Mouse (Mus musculus) limb, embryonic 14.5 days (tissue): Measurements from ENCODE around the gene Fezf2. TPM values are rescaled to one million over a fixed set of nuclear protein-coding genes. Genes with fewer than 3 reads are reported as not detected.
A peak's percentile ranks its signal among the peaks of the same experiment; 100 is the strongest.

Experiments used
- ATAC-seq: fragments of 200-750 bp; cut with Nextera tagmentation; 2 replicates; pipeline ENCODE4 v1.8.0; 2017; ENCODE audit warnings: low read depth, moderate number of reproducible peaks, moderate TSS enrichment; ENCODE audit not compliant: low FRiP score
- DNase-seq: peaks from one replicate; pipeline ENCODE4 v3.0.0-alpha.2; 2015; ENCODE audit warnings: low spot score
- H3K27ac ChIP-seq: fragments of 300-500 bp; sonication (generic); replicated peaks from 2 replicates; pipeline ENCODE4 v1.5.1; 2014; ENCODE audit warnings: low read depth, mild to moderate bottlenecking, low read length, moderate library complexity, mixed read lengths
- H3K27me3 ChIP-seq: fragments of 300-500 bp; sonication (generic); 2 replicates; pipeline ENCODE4 v1.6.1; 2014; ENCODE audit warnings: low read length, mixed read lengths; ENCODE audit not compliant: control insufficient read depth, insufficient read depth
- H3K36me3 ChIP-seq: fragments of 300-500 bp; sonication (generic); 2 replicates; pipeline ENCODE4 v1.6.1; 2014; ENCODE audit warnings: mild to moderate bottlenecking, low read length, moderate library complexity, mixed read lengths; ENCODE audit not compliant: control insufficient read depth, insufficient read depth
- H3K4me1 ChIP-seq: fragments of 300-500 bp; sonication (generic); 2 replicates; pipeline ENCODE4 v1.6.1; 2014; ENCODE audit warnings: antibody characterized with exemption, low read length, mixed read lengths; ENCODE audit not compliant: control insufficient read depth, insufficient read depth
- H3K4me2 ChIP-seq: fragments of 300-500 bp; sonication (generic); replicated peaks from 2 replicates; pipeline ENCODE4 v1.6.1; 2014; ENCODE audit warnings: low read depth, mild to moderate bottlenecking, low read length, moderate library complexity; ENCODE audit not compliant: severe bottlenecking
- H3K4me3 ChIP-seq: fragments of 300-500 bp; sonication (generic); replicated peaks from 2 replicates; pipeline ENCODE4 v1.5.1; 2014; ENCODE audit warnings: low read length
- H3K9ac ChIP-seq: fragments of 300-500 bp; sonication (generic); 2 replicates; pipeline ENCODE4 v1.6.1; 2014; ENCODE audit warnings: mild to moderate bottlenecking, low read depth, low read length, moderate library complexity; ENCODE audit not compliant: severe bottlenecking
- H3K9me3 ChIP-seq: fragments of 300-500 bp; sonication (generic); 2 replicates; pipeline ENCODE4 v1.6.1; 2016; ENCODE audit warnings: low read length; ENCODE audit not compliant: control insufficient read depth
- POLR2A ChIP-seq: fragments of 200-500 bp; IDR thresholded peaks from 2 replicates; pipeline ENCODE4 v1.8.0; 2012; ENCODE audit warnings: inconsistent platforms, mild to moderate bottlenecking, moderate library complexity, borderline replicate concordance; ENCODE audit not compliant: insufficient read depth, insufficient read length; ENCODE audit errors: extremely low read depth
- WGBS: fragments of 180-500 bp; shearing (Covaris S2); extraction: QIAGEN DNeasy Blood & Tissue Kit; methylation state at CpG from one replicate; pipeline ENCODE4 v1.1.7; 2014; 5-methylcytosine and 5-hydroxymethylcytosine counted together
- polyA plus RNA-seq, 2 experiments: library from polyadenylated mRNA; depleted of rRNA in 1 of 2; stranded (reverse) in 1 of 2; unstranded in 1 of 2; fragments of >200 nt; fragmentation: Nextera tagmentation in 1 of 2; extraction: Ambion mirVana in 1 of 2; gene quantifications; 2 replicates each; pipeline versions ENCODE4 v1.2.1 to v1.2.3; 2012 to 2014

The Fezf2 gene
- polyA plus RNA-seq, 2 experiments, result 0.17 to 0.54 TPM

GRCm38 (mm10) chr14:12350271-12350916 lies 2.4 kb upstream of the Fezf2 start:
- no peak for DNase-seq
- no peak for TF ChIP-seq POLR2A
- WGBS, result 9% methylated on average over 16 of the region's 16 CpGs

DNA sequence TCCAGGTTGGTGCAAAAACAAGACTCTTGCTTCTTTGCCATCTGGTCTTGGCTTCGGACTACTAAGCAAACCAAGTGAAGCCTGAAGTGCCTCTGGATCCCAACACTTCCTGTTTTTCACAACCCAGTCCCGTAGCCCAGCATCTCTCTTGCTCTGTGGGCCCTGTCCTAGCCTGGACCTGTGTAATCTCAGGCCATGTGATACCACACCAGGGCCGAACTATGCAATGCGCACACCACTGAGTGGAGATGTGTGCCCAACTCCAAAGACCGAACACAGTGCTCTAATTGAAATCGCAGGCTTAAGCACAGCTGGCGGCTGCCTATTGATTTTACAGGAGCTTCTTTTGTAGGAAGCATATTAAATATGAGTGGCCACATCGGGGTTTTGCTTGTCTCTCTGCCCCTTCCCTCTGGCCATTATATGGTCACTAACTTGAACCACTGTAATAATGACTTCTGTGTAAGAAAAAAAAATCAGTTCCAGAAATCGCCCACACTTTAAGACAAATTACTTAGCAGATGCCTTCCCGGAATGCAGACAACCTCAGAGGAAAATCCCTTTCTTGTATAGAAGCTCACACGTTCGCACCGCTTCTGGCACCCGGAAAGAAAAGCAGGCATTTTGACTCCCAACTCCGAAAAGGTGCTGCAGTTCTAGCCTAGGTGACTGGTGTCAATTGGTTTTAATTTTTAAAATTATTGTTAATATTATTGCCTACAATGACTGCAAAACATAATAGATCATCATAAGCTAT lies 1.5 kb upstream of the Fezf2 start:
- no peak overlapping the region for H3K4me3 ChIP-seq
- no peak overlapping the region for H3K9ac ChIP-seq
- DNase-seq (no peak), ATAC-seq (no peak)
- no peaks in the 10 kb centered on the region for H3K36me3 ChIP-seq
- WGBS, result 6% methylated on average over 15 of the region's 15 CpGs
- peaks cover 3% of the 10 kb centered on the region; the same call in 1 of the 2 replicates for H3K4me1 ChIP-seq
- no peak overlapping the region for H3K4me2 ChIP-seq
- no peak for TF ChIP-seq POLR2A
- H3K27ac ChIP-seq, result no peak overlapping the region
- H3K9me3 ChIP-seq, result no peaks in the 10 kb centered on the region
- H3K27me3 ChIP-seq, result peaks cover 95% of the 10 kb centered on the region

More at GRCm38 (mm10) chr14:12350271-12350916, 2.4 kb upstream of the Fezf2 start:
- ATAC-seq, result no peak
- Histone ChIP-seq H3K4me2 (no peak overlapping the region), H3K27ac (no peak overlapping the region), H3K4me3 (no peak overlapping the region), H3K36me3 (no peaks in the 10 kb centered on the region), H3K27me3 (peaks cover 88% of the 10 kb centered on the region), H3K4me1 (peaks cover 3% of the 10 kb centered on the region; the same call in 1 of the 2 replicates), H3K9ac (no peak overlapping the region), H3K9me3 (no peaks in the 10 kb centered on the region)

DNA sequence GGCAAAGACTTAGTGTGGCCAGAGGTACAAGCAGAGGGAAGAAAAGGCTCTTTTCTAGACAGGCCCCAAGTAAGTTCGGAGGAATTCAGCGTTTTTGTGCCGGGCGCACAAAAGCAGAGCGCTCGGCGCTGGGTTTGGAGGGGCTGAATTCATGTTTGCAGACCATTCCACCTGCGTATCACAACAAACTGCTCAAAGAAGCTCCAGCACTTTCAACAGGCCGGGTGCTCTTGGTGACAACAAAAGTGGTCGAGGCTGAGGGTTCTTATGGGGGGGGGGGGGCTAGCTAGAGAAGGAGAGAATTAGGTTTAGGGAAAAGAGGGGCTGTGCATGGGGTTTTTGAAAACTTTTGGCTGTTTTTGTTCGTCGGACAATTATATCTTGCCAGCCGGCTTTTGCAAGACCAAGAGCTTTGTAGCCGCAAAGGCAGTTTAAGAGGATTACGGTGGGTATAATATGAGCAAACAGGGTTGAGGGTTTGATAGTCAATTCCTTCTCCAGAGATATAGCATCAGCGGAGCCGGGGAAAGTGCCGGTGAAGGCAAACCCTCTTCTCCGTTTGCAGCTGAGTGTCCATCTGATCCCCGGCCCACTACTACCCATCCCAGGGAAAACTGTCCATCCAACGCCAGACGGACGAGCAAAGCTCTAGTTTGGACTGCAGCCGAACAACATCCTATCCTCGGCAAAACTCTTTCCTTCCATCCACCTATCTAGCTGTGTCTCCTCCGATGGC lies 956 bp downstream of the Fezf2 start:
- Histone ChIP-seq H3K9ac (0 out of 2 replicates have a peak overlapping the region, but pooled peaks have one; percentile 16), H3K27ac (no peak overlapping the region), H3K4me1 (peaks cover 3% of the 10 kb centered on the region; the same call in 1 of the 2 replicates), H3K27me3 (peaks cover 99% of the 10 kb centered on the region), H3K4me3 (peak overlapping the region; percentile 26), H3K4me2 (peak overlapping the region; percentile 41), H3K9me3 (no peaks in the 10 kb centered on the region), H3K36me3 (no peaks in the 10 kb centered on the region)
- ATAC-seq, result no peak
- WGBS, result 1% methylated on average over 26 of the region's 26 CpGs
- DNase-seq, result peak; percentile 3
- no peak for TF ChIP-seq POLR2A

GRCm38 (mm10) chr14:12346011-12346864 lies 1.8 kb downstream of the Fezf2 start:
- 0 out of 2 replicates have a peak overlapping the region, but pooled peaks have one; percentile 16 for H3K9ac ChIP-seq
- DNase-seq, result peak; percentile 11
- no peak overlapping the region for H3K27ac ChIP-seq
- no peaks in the 10 kb centered on the region for H3K9me3 ChIP-seq
- H3K36me3 ChIP-seq, result no peaks in the 10 kb centered on the region
- peaks cover 3% of the 10 kb centered on the region; the same call in 1 of the 2 replicates for H3K4me1 ChIP-seq
- WGBS, result under 1% methylated on average over 50 of the region's 50 CpGs
- H3K4me3 ChIP-seq, result peak overlapping the region; percentile 26
- H3K4me2 ChIP-seq, result peak overlapping the region; percentile 41
- ATAC-seq, result no peak
- H3K27me3 ChIP-seq, result peaks cover 100% of the 10 kb centered on the region
- no peak for TF ChIP-seq POLR2A
